Mouse (Mus musculus) embryonic fibroblast, embryonic 13.5 days (primary cell): ENCODE data around the gene Npm1.

Experiments
- CTCF ChIP-seq: IDR thresholded peaks from 2 replicates; pipeline ENCODE4 v1.5.1; 2011; ENCODE audit warnings: mild to moderate bottlenecking, control low read depth, low read length, moderate library complexity, borderline replicate concordance; ENCODE audit not compliant: insufficient read depth
- POLR2A ChIP-seq: IDR thresholded peaks from 2 replicates; pipeline ENCODE4 v1.6.1; 2011; ENCODE audit warnings: low read depth, mild to moderate bottlenecking, control low read depth, low read length, moderate library complexity

DNA sequence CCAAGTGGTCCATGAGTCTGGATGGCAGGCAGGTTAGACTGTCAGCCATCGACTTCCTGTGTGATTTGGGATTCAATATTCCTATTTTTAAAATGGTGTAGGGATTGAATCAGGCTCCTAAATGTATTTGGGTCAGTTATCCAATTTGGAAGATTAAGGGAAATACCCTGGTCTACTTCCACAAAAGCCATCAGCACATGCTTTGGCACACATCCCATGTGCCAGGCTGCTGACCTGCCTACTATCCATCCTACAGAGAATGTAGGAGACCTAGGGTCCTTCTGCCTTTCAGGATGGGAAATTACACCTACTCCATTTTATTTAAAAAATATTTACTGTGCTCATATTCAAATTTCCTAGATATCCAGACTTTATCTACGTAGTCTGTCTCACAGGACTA, 44.4 kb upstream of the Npm1 start:
- TF ChIP-seq CTCF (no peak), POLR2A (no peak)
